Mouse (Mus musculus) bone marrow macrophage, adult 2 months (primary cell): Measurements from ENCODE around the gene Alg9. TPM values are rescaled to one million over a fixed set of nuclear protein-coding genes. Genes with fewer than 3 reads are reported as not detected.

Experiments
- H3K27ac ChIP-seq: 2 replicates; pipeline ENCODE4 v1.5.1; 2012; ENCODE audit warnings: low read depth, low read length; ENCODE audit not compliant: insufficient read depth
- H3K4me1 ChIP-seq: 2 replicates; pipeline ENCODE4 v1.6.1; 2012; ENCODE audit warnings: low read length; ENCODE audit not compliant: control insufficient read depth, insufficient read depth
- H3K4me3 ChIP-seq: 2 replicates; pipeline ENCODE4 v1.5.1; 2012; ENCODE audit warnings: mild to moderate bottlenecking, low read length, moderate library complexity; ENCODE audit not compliant: insufficient read depth
- CTCF ChIP-seq: IDR thresholded peaks from 2 replicates; pipeline ENCODE4 v1.5.1; 2012; ENCODE audit warnings: low read depth, mild to moderate bottlenecking, low read length, moderate library complexity
- POLR2A ChIP-seq: IDR thresholded peaks from 2 replicates; pipeline ENCODE4 v1.6.1; 2012; ENCODE audit warnings: mild to moderate bottlenecking, low read depth, low read length, borderline replicate concordance
- polyA plus RNA-seq: library from polyadenylated mRNA; stranded (reverse); fragments of >200 nt; gene quantifications from 2 replicates; pipeline ENCODE4 v1.2.4, GENCODE M21; 2012; ENCODE audit not compliant: missing spikeins, insufficient read depth, insufficient read length

Gene Alg9
- polyA plus RNA-seq, 1 experiment, result 20.0 TPM

- peaks cover 16% of the 10 kb centered on the region for H3K4me1 ChIP-seq
- TF ChIP-seq POLR2A (no peak), CTCF (no peak)
Observed at GRCm38 (mm10) chr9:50849755-50850154, 74.9 kb downstream of the Alg9 start.

GRCm38 (mm10) chr9:50850271-50850670 lies 75.5 kb downstream of the Alg9 start:
- H3K4me1 ChIP-seq, result peaks cover 16% of the 10 kb centered on the region
- no peak for TF ChIP-seq POLR2A
- no peak for TF ChIP-seq CTCF
- H3K27ac ChIP-seq, result no peak overlapping the region
- no peak overlapping the region; the same call in 1 of the 2 replicates for H3K4me3 ChIP-seq

More at GRCm38 (mm10) chr9:50849755-50850154, 74.9 kb downstream of the Alg9 start:
- H3K4me3 ChIP-seq, result no peak overlapping the region
- H3K27ac ChIP-seq, result no peak overlapping the region

GRCm38 (mm10) chr9:50850713-50851112 lies 75.9 kb downstream of the Alg9 start:
- peaks cover 16% of the 10 kb centered on the region for H3K4me1 ChIP-seq
- no peak overlapping the region for H3K27ac ChIP-seq
- H3K4me3 ChIP-seq, result no peak overlapping the region; the same call in 1 of the 2 replicates
- TF ChIP-seq CTCF (no peak), POLR2A (no peak)

- H3K4me1 ChIP-seq, result peaks cover 23% of the 10 kb centered on the region
- H3K4me3 ChIP-seq, result no peak overlapping the region
- TF ChIP-seq CTCF (no peak), POLR2A (no peak)
- no peak overlapping the region for H3K27ac ChIP-seq
Observed at GRCm38 (mm10) chr9:50852634-50853349, 78.0 kb downstream of the Alg9 start.

- Histone ChIP-seq H3K4me1 (peaks cover 23% of the 10 kb centered on the region), H3K27ac (no peak overlapping the region), H3K4me3 (no peak overlapping the region)
- no peak for TF ChIP-seq CTCF
- TF ChIP-seq POLR2A, result no peak
Observed at GRCm38 (mm10) chr9:50854376-50854775, 79.6 kb downstream of the Alg9 start.

- Histone ChIP-seq H3K27ac (no peak overlapping the region), H3K4me3 (no peak overlapping the region), H3K4me1 (peaks cover 17% of the 10 kb centered on the region)
- TF ChIP-seq CTCF (no peak), POLR2A (no peak)
Observed at GRCm38 (mm10) chr9:50855133-50855766, 80.4 kb downstream of the Alg9 start.

GRCm38 (mm10) chr9:50855780-50856179 lies 81.0 kb downstream of the Alg9 start:
- peaks cover 14% of the 10 kb centered on the region for H3K4me1 ChIP-seq
- no peak for TF ChIP-seq CTCF
- H3K4me3 ChIP-seq, result peak overlapping the region; percentile 99
- peak overlapping the region; percentile 62; the same call in 1 of the 2 replicates for H3K27ac ChIP-seq

- TF ChIP-seq POLR2A (no peak; the same call in 1 of the 2 replicates), CTCF (no peak)
- peaks cover 11% of the 10 kb centered on the region for H3K4me1 ChIP-seq
- peak overlapping the region; percentile 62 for H3K27ac ChIP-seq
- peak overlapping the region; percentile 99 for H3K4me3 ChIP-seq
Observed at GRCm38 (mm10) chr9:50856341-50857081, 81.7 kb downstream of the Alg9 start.

- Histone ChIP-seq H3K4me3 (peak overlapping the region; percentile 99), H3K27ac (peak overlapping the region; percentile 34), H3K4me1 (peaks cover 11% of the 10 kb centered on the region)
- TF ChIP-seq CTCF (no peak), POLR2A (no peak)
Observed at GRCm38 (mm10) chr9:50857082-50857641, 82.3 kb downstream of the Alg9 start.
